Mouse (Mus musculus): ENCODE measurements around the gene Limch1.

GRCm38 (mm10) chr5:66862151-66862550, 116.5 kb downstream of the Limch1 start:
- no peak for TF ChIP-seq CTCF (IDR thresholded peaks at IDR 0.05; ENCODE audit: low read depth, low read length)
- no peak for TF ChIP-seq POLR2A (IDR thresholded peaks at IDR 0.05; ENCODE audit: extremely low read depth, insufficient read depth, low read length)
